Mouse (Mus musculus) neural tube, embryonic 11.5 days (tissue): Measurements from ENCODE around the gene Gsto1. TPM values are rescaled to one million over a fixed set of nuclear protein-coding genes. Genes with fewer than 3 reads are reported as not detected.

Source experiments
- ATAC-seq: fragments of 200-750 bp; cut with Nextera tagmentation; 2 replicates; pipeline ENCODE4 v1.8.0; 2017; ENCODE audit warnings: moderate number of reproducible peaks, mild to moderate bottlenecking, moderate TSS enrichment, moderate library complexity; ENCODE audit not compliant: insufficient read depth, low FRiP score, low TSS enrichment
- DNase-seq: peaks from one replicate; pipeline ENCODE4 v3.0.0-alpha.2; 2015; ENCODE audit warnings: low spot score
- H3K27ac ChIP-seq: fragments of 300-500 bp; sonication (generic); 2 replicates; pipeline ENCODE4 v1.5.1; 2014; ENCODE audit warnings: low read depth, mild to moderate bottlenecking, low read length
- H3K27me3 ChIP-seq: fragments of 300-500 bp; sonication (generic); 2 replicates; pipeline ENCODE4 v1.6.1; 2014; ENCODE audit warnings: mild to moderate bottlenecking, low read length, mixed read lengths; ENCODE audit not compliant: control insufficient read depth, insufficient read depth
- H3K36me3 ChIP-seq: fragments of 300-500 bp; sonication (generic); 2 replicates; pipeline ENCODE4 v1.6.1; 2014; ENCODE audit warnings: mild to moderate bottlenecking, low read length, moderate library complexity, mixed read lengths; ENCODE audit not compliant: control insufficient read depth, insufficient read depth
- H3K4me1 ChIP-seq: fragments of 300-500 bp; sonication (generic); 2 replicates; pipeline ENCODE4 v1.6.1; 2014; ENCODE audit warnings: low read length, mixed read lengths; ENCODE audit not compliant: control insufficient read depth, insufficient read depth
- H3K4me2 ChIP-seq: fragments of 300-500 bp; sonication (generic); 2 replicates; pipeline ENCODE4 v1.6.1; 2014; ENCODE audit warnings: low read depth, mild to moderate bottlenecking, moderate library complexity
- H3K4me3 ChIP-seq: fragments of 300-500 bp; sonication (generic); 2 replicates; pipeline ENCODE4 v1.5.1; 2014; ENCODE audit warnings: low read depth, low read length
- H3K9ac ChIP-seq: fragments of 300-500 bp; sonication (generic); 2 replicates; pipeline ENCODE4 v1.6.1; 2014; ENCODE audit warnings: mild to moderate bottlenecking, low read length
- H3K9me3 ChIP-seq: fragments of 300-500 bp; sonication (generic); 2 replicates; pipeline ENCODE4 v1.6.1; 2016; ENCODE audit warnings: low read length; ENCODE audit not compliant: control insufficient read depth
- WGBS: fragments of 180-500 bp; shearing (Covaris S2); extraction: QIAGEN DNeasy Blood & Tissue Kit; methylation state at CpG from one replicate; pipeline ENCODE4 v1.1.7; 2014; 5-methylcytosine and 5-hydroxymethylcytosine counted together
- polyA plus RNA-seq: library from polyadenylated mRNA; unstranded; fragments of >200 nt; fragmentation: Nextera tagmentation; extraction: Ambion mirVana; gene quantifications from 2 replicates; pipeline ENCODE4 v1.2.1, GENCODE M21; 2014

The Gsto1 gene
- polyA plus RNA-seq, 1 experiment from 2014 or later = 130 TPM

DNA sequence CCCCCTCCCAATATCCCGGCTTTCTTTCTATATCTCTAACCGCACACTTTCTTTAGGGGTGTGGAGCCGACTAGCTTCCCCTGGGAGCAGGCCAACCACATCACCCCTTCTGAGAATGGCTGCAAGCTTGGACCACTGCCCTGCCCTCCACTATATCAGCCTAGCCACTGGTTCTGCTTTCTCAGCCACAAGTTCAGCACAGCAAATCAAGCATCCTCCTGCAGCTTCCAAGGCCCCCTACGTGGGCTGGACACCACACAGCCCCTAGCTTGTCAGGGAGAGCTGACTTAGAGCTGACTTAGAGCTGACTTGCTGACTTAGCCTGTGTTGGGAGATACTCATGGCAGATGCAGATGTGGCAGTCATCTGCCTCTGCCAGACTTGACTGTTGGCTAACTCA lies 50.3 kb downstream of the Gsto1 start:
- peaks cover 7% of the 10 kb centered on the region for H3K4me1 ChIP-seq
- WGBS = 92% methylated on average over 4 of the region's 4 CpGs
- ATAC-seq = no peak

DNA sequence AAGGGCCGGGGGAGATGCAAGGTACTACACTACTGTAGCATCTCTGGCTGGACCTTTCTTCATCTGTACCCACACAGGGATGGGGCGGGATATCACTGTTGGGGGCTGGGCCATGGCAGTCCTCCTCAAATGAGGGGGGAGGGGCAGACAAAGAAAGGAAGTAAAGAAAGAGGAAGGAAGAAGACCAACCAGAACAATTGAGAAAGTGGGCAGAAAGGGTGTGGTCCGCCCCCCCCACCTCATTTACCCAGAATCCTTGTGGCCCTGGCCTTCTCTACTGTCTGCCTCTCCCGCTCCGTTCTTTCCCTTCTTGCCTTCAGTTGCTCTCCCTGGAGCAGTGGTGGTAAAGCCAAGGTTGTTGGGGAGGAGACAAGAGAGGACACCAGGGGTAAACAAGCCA lies 50.8 kb downstream of the Gsto1 start:
- no peaks in the 10 kb centered on the region for H3K27me3 ChIP-seq
- no peak overlapping the region for H3K9ac ChIP-seq
- ATAC-seq (no peak), DNase-seq (no peak)
- H3K4me1 ChIP-seq = peaks cover 7% of the 10 kb centered on the region
- no peak overlapping the region for H3K27ac ChIP-seq
- no peak overlapping the region for H3K4me2 ChIP-seq
- H3K9me3 ChIP-seq = no peaks in the 10 kb centered on the region
- no peaks in the 10 kb centered on the region for H3K36me3 ChIP-seq
- no peak overlapping the region for H3K4me3 ChIP-seq
- WGBS = 92% methylated on average over 5 of the region's 5 CpGs

More for the DNA sequence above, 50.3 kb downstream of the Gsto1 start:
- no peak overlapping the region for H3K4me2 ChIP-seq
- no peaks in the 10 kb centered on the region for H3K9me3 ChIP-seq
- no peak overlapping the region for H3K4me3 ChIP-seq
- DNase-seq = no peak
- H3K27me3 ChIP-seq = no peaks in the 10 kb centered on the region
- H3K27ac ChIP-seq = no peak overlapping the region
- no peak overlapping the region for H3K9ac ChIP-seq
- H3K36me3 ChIP-seq = no peaks in the 10 kb centered on the region

DNA sequence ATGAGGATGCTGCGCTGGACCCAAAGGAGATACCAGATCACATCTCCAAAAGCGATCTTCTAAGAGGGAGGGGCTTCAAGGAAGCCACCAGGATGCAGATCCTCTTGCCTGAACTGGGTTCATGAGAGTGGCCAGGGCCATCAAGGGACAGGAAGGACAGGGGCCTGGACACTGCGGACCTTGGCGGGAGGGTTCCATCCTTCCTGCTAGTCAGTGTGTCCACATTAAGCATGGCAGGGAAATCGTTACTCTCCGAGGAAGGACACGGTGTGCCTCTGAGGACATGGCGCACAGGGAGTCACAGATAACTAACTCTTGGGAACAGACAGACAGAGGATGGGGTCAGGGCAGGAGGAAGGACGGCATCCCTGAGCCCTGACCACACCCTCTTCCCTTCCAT lies 52.8 kb downstream of the Gsto1 start:
- Histone ChIP-seq H3K4me2 (no peak overlapping the region), H3K9ac (no peak overlapping the region), H3K27me3 (no peaks in the 10 kb centered on the region), H3K9me3 (no peaks in the 10 kb centered on the region), H3K4me1 (peaks cover 7% of the 10 kb centered on the region), H3K4me3 (no peak overlapping the region), H3K27ac (no peak overlapping the region), H3K36me3 (no peaks in the 10 kb centered on the region)
- WGBS = 95% methylated on average over 9 of the region's 9 CpGs
- DNase-seq (no peak), ATAC-seq (no peak)

DNA sequence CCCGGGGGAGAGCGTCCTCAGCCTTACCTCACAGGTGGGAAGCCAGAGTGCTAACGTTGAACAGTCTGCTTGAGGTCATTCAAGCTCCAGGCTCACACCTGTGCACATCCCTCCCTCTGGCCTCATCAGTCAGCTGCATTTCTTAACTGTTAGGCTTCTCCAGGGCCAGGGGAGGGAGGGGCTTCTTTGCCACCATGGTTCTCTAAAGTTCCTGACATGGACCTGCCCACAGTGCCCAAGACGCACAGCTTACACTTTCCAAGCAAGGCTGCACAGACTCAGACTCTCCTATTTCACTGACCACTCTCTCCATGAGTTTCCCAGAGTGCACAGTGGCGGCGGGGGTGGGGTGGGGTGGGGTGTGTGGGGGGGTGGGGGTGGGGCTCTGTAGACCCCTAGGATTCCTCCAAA lies 54.2 kb downstream of the Gsto1 start:
- peak overlapping the region; percentile 86; the same call in 1 of the 2 replicates for H3K27ac ChIP-seq
- peak overlapping the region; percentile 45 for H3K4me2 ChIP-seq
- peak overlapping the region; percentile 67 for H3K9ac ChIP-seq
- H3K27me3 ChIP-seq = no peaks in the 10 kb centered on the region
- H3K4me3 ChIP-seq = no peak overlapping the region
- H3K9me3 ChIP-seq = no peaks in the 10 kb centered on the region
- no peak for DNase-seq
- peak; percentile 62 for ATAC-seq
- H3K36me3 ChIP-seq = no peaks in the 10 kb centered on the region
- H3K4me1 ChIP-seq = peaks cover 7% of the 10 kb centered on the region
- WGBS = 17% methylated on average over 6 of the region's 6 CpGs

- no peaks in the 10 kb centered on the region for H3K9me3 ChIP-seq
- peak overlapping the region; percentile 45 for H3K4me2 ChIP-seq
- peak overlapping the region; percentile 67 for H3K9ac ChIP-seq
- H3K4me1 ChIP-seq = peaks cover 7% of the 10 kb centered on the region
- peak overlapping the region; percentile 19; the same call in 1 of the 2 replicates for H3K4me3 ChIP-seq
- ATAC-seq (peak; percentile 64), DNase-seq (peak; percentile 69)
- no peaks in the 10 kb centered on the region for H3K27me3 ChIP-seq
- peak overlapping the region; percentile 86 for H3K27ac ChIP-seq
- no peaks in the 10 kb centered on the region for H3K36me3 ChIP-seq
- under 1% methylated on average over 10 of the region's 10 CpGs for WGBS
Observed at GRCm38 (mm10) chr19:47909387-47910116, 54.8 kb downstream of the Gsto1 start.

GRCm38 (mm10) chr19:47910117-47910618 lies 55.4 kb downstream of the Gsto1 start:
- Histone ChIP-seq H3K36me3 (no peaks in the 10 kb centered on the region), H3K27me3 (no peaks in the 10 kb centered on the region), H3K27ac (peak overlapping the region; percentile 86), H3K9me3 (no peaks in the 10 kb centered on the region), H3K9ac (peak overlapping the region; percentile 67), H3K4me1 (peaks cover 7% of the 10 kb centered on the region), H3K4me3 (no peak overlapping the region), H3K4me2 (peak overlapping the region; percentile 45)
- DNase-seq = no peak
- WGBS = 48% methylated on average over 4 of the region's 4 CpGs
- no peak for ATAC-seq

GRCm38 (mm10) chr19:47910751-47911150 lies 56.0 kb downstream of the Gsto1 start:
- Histone ChIP-seq H3K4me2 (no peak overlapping the region), H3K36me3 (no peaks in the 10 kb centered on the region), H3K9ac (no peak overlapping the region), H3K4me3 (no peak overlapping the region), H3K4me1 (peaks cover 7% of the 10 kb centered on the region), H3K27me3 (no peaks in the 10 kb centered on the region), H3K27ac (no peak overlapping the region), H3K9me3 (no peaks in the 10 kb centered on the region)
- DNase-seq = no peak
- no peak for ATAC-seq
- WGBS = 91% methylated on average over 4 of the region's 4 CpGs

GRCm38 (mm10) chr19:47913344-47913743 lies 58.6 kb downstream of the Gsto1 start:
- Histone ChIP-seq H3K4me2 (no peak overlapping the region), H3K9ac (no peak overlapping the region), H3K36me3 (no peaks in the 10 kb centered on the region), H3K27ac (no peak overlapping the region), H3K9me3 (no peaks in the 10 kb centered on the region), H3K4me3 (no peak overlapping the region), H3K27me3 (no peaks in the 10 kb centered on the region), H3K4me1 (peaks cover 17% of the 10 kb centered on the region)
- DNase-seq = no peak
- WGBS = 67% methylated on average over 7 of the region's 7 CpGs
- no peak for ATAC-seq

- Histone ChIP-seq H3K4me2 (no peak overlapping the region), H3K9ac (no peak overlapping the region), H3K27me3 (no peaks in the 10 kb centered on the region), H3K4me3 (no peak overlapping the region), H3K27ac (no peak overlapping the region), H3K4me1 (peaks cover 12% of the 10 kb centered on the region), H3K9me3 (no peaks in the 10 kb centered on the region), H3K36me3 (no peaks in the 10 kb centered on the region)
- 89% methylated on average over 4 of the region's 4 CpGs for WGBS
- DNase-seq = no peak
- ATAC-seq = no peak
Observed at GRCm38 (mm10) chr19:47914191-47914590, 59.4 kb downstream of the Gsto1 start.
